Mouse (Mus musculus): ENCODE measurements around the gene Stk32b.

The Stk32b gene

GRCm38 (mm10) chr5:37535227-37535626, 181.7 kb downstream of the Stk32b start:
- in situ Hi-C loops (cut with MboI; ENCODE audit: unreplicated experiment in 2 of 2), result no loop called here

GRCm38 (mm10) chr5:37525363-37525762, 191.6 kb downstream of the Stk32b start:
- in situ Hi-C loops (cut with MboI; ENCODE audit: unreplicated experiment in 2 of 2), result no loop called here

DNA sequence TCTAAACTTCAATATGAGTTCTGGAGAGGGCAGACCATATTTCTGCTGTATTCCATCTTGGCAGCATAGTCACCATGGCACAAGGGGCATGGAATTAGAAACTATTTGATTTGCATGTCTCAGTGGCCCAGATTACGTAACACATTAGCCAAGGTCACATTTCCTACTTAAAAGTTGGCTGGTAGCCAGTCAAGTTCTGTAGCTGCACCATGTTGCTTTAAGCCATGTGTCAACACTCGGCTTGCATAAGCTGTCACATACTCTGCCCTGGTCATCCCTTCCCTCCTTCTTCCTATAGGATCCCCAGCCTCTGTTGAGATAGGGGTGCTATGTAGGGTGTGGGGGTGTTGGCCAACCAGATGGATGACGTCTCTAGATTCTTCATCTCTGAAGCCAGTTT, 196.5 kb downstream of the Stk32b start:
- in situ Hi-C loops (cut with MboI; ENCODE audit: unreplicated experiment in 2 of 2), result no loop called here

DNA sequence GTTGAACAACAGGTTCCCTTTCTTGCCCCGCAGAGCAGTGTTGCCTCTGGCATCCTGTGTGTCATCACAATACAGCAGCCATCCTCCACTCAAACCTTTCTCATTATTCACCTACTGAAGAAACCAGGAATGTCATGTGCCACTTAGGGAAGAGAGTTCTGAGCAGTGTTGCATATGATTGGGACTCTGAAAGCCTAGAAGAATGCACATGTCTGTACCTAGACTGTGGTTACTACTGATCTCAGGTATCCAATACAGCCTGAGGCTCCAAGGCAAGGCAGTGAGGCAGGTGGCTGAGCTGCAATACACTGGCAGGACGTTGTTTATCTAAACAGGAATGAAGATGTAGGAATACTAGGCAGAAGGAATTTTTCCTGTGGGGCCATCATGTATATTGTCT, 204.5 kb downstream of the Stk32b start:
- in situ Hi-C loops (cut with MboI; ENCODE audit: unreplicated experiment in 2 of 2), result no loop called here

GRCm38 (mm10) chr5:37506880-37507519, 210.0 kb downstream of the Stk32b start:
- in situ Hi-C loops (cut with MboI; ENCODE audit: unreplicated experiment in 2 of 2), result no loop called here

DNA sequence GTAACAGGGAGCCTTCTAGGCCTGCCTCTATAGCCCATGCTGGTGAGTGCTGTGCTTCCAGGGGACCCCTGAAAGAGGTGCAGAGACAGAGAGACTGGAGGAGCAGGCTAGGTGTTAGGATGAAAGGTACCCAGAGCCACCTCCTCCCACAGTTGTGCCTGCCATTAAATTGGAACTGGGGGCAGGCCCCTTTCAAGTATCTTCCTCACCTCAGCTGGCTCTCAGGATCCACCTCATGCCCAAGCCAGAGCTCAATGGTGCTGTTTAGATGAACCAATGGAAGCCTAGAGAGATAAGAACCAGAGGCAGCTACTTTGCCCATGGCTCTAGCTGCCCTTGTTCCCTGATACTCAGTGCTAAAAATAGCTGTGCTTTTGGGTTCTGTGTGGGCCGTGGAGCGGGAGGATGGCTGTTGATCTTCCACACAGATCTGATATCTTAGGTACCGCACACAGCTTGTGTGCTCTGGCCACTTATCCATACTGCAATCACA, 221.9 kb downstream of the Stk32b start:
- in situ Hi-C loops (cut with MboI; ENCODE audit: unreplicated experiment in 2 of 2), result no loop called here

DNA sequence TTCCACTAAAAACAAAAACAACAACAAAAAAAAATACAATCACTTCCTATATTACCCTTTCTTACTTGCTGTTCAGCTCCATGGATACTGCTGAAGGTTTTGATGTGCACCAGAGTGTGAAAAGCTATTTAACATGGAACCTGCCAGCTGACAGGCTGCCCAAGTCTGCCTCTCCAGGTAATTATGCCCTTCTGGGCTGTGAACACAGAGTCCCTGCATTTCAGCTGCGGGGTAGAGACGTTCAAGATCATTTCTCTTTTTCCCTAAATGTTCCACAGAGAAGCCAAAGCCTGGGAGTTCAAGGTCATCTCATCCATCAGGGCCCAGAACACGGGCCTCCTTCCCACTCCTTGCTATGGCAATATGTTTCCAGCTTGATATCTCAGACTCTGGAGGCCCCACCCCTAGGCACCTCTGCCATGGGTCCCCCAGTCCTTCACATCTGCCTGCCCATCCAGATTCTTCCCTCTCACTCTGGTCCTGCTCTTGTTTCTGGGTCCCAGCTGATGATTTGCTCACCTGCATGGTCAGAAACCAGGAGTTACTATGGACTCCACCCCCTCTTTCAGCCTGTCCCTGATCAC, 244.9 kb downstream of the Stk32b start:
- in situ Hi-C loops (cut with MboI; ENCODE audit: unreplicated experiment in 2 of 2), result no loop called here

DNA sequence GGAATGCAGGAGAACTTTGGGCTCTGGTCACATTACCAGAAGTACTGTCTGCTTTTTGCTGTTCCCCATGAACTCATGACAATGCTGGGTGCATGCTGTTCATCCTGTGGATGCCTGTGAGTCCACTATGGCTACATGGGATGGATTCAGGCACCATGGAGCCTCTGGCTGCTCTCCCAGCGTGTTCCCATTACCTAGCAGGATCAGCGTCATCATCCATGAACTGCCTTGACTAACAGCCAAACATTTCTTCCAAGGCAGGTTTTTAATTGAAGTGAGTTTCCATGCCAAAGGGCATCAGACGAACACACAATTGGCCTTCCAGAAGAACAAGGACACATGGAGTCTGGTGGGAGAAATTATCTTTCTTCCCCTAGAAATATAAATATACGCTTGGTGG, 245.4 kb downstream of the Stk32b start:
- in situ Hi-C loops (cut with MboI; ENCODE audit: unreplicated experiment in 2 of 2), result no loop called here

- in situ Hi-C loops (cut with MboI; ENCODE audit: unreplicated experiment in 2 of 2), result no loop called here
Measured at GRCm38 (mm10) chr5:37469031-37469430, 247.9 kb downstream of the Stk32b start.

GRCm38 (mm10) chr5:37467646-37468045, 249.3 kb downstream of the Stk32b start:
- in situ Hi-C loops (cut with MboI; ENCODE audit: unreplicated experiment in 2 of 2), result no loop called here

DNA sequence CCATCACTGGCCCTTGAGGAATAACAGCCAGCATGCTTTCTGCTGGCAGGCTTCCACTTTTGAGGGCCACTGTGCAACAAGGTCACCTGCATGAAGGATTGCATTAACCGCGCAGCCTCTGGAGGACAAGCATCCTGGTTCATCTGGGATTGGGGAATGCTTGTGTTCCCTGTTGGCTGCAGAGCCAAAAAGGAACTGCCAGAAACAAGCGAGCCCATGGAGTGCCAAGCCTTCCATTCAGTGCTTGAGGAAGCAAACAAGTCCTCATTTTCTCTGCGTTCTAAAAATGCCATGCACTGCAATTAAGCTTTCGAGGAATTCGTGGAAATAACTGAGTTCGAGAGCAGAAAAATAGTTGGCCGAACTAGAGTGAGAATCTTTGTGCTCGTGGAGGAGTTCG, 251.5 kb downstream of the Stk32b start:
- in situ Hi-C loops (cut with MboI; ENCODE audit: unreplicated experiment in 2 of 2), result no loop called here

DNA sequence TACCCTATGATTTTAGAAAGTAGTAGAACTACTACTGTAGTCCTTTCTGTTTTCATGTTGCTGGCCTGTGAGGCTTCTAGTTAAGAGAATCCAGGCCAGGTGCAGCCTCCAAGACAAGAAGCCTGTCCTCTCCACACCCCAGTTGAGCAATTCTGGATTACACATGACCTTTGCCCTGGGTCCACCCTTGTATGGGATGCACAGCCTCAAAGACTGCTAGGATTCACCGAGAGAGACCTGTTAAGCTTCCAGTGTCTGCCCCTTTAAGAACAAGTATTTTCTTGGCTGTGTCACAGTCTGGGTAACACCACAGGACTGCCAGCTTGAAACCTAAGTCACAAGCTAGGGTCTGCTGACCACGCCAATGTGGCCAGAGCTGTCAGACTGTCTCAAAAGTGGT, 258.7 kb downstream of the Stk32b start:
- in situ Hi-C loops (cut with MboI; ENCODE audit: unreplicated experiment in 2 of 2), result no loop called here

DNA sequence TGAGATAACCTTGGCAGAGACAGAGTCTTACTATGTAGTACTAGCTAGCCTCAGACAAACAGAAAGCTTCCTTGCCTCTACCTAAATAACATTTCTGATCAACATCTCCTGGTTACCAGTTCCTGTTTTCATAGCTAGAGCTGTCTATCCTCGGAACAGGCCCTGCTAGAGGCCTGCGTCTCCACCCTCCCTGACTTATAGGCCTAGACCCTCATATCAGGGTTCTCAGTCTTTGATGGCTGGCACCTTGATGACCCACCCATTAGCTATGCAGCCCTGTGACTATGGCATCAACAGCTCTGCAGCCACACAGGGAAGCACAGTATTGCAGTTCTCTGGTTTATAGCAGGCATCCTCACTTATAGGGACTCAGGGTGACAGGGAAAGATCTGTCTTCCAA, 259.1 kb downstream of the Stk32b start:
- in situ Hi-C loops (cut with MboI; ENCODE audit: unreplicated experiment in 2 of 2), result no loop called here

- in situ Hi-C loops (cut with MboI; ENCODE audit: unreplicated experiment in 2 of 2), result no loop called here
Measured at GRCm38 (mm10) chr5:37457191-37457590, 259.8 kb downstream of the Stk32b start.

DNA sequence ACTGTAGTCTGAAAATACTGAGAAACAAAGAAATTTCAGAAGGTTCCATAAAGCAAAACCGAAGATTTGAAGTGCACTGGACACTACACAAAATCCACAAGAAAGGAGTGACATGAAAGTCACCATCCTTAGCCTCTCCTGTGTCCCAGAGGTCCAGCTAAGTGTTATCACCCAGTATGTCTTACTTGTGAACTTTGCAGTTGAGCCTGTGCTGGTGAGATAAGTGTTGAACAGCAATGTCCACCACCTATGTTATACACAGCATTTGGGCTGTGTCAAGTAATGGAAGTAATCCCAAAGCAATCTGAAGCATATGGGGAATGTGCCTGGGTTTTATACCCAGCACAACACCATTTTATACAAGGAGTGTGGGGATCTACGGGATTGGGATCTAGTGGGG, 260.4 kb downstream of the Stk32b start:
- in situ Hi-C loops (cut with MboI; ENCODE audit: unreplicated experiment in 2 of 2), result no loop called here

DNA sequence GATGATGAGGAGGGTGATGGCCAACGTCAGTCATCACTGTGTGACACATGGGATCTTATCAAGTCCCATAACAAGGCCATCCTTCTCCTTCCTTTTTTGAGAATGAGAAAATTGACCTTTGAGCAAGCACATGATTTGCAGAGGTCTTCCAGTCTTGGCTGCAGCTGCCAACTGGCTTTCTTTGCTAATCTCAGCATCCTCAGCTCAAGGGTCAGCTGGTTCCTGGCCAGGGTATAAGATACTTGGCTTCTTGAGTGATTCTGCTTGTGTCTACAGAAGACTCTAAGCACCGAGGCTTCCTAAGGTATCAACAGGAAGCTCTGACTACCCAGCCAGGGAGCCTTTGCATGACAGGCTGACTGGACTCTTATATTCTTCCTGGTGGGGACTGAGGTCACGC, 269.4 kb downstream of the Stk32b start:
- in situ Hi-C loops (cut with MboI; ENCODE audit: unreplicated experiment in 2 of 2), result no loop called here

- in situ Hi-C loops (cut with MboI; ENCODE audit: unreplicated experiment in 2 of 2), result no loop called here
Measured at GRCm38 (mm10) chr5:37442767-37443166, 274.2 kb downstream of the Stk32b start.

DNA sequence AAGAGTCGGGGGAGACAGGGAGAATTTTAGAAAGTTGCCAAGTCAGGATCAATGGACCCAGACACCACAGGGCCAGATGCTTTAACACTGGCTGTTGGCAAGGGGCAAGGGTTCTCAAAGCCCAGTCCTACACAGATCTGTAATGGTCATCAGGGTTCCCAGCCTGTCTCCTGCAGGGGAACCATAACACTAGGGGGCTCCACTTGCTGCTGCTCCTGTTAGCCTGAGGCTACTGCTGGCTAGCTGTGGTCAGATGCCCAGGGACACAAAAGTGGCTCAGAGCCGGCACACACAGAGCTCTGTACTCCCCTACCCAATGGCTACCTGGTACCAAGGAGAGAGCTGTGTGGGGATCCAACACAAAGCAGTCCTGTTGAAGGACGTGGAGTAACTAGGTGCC, 281.6 kb downstream of the Stk32b start:
- in situ Hi-C loops (cut with MboI; ENCODE audit: unreplicated experiment in 2 of 2), result no loop called here

- in situ Hi-C loops (cut with MboI; ENCODE audit: unreplicated experiment in 2 of 2), result no loop called here
Measured at GRCm38 (mm10) chr5:37427210-37427609, 289.8 kb downstream of the Stk32b start.

GRCm38 (mm10) chr5:37419028-37419427, 297.9 kb downstream of the Stk32b start:
- in situ Hi-C loops (cut with MboI; ENCODE audit: unreplicated experiment in 2 of 2), result no loop called here

Measured in v-Abl transformed pro-B cells (cell line).